In the genomic region with DNA sequence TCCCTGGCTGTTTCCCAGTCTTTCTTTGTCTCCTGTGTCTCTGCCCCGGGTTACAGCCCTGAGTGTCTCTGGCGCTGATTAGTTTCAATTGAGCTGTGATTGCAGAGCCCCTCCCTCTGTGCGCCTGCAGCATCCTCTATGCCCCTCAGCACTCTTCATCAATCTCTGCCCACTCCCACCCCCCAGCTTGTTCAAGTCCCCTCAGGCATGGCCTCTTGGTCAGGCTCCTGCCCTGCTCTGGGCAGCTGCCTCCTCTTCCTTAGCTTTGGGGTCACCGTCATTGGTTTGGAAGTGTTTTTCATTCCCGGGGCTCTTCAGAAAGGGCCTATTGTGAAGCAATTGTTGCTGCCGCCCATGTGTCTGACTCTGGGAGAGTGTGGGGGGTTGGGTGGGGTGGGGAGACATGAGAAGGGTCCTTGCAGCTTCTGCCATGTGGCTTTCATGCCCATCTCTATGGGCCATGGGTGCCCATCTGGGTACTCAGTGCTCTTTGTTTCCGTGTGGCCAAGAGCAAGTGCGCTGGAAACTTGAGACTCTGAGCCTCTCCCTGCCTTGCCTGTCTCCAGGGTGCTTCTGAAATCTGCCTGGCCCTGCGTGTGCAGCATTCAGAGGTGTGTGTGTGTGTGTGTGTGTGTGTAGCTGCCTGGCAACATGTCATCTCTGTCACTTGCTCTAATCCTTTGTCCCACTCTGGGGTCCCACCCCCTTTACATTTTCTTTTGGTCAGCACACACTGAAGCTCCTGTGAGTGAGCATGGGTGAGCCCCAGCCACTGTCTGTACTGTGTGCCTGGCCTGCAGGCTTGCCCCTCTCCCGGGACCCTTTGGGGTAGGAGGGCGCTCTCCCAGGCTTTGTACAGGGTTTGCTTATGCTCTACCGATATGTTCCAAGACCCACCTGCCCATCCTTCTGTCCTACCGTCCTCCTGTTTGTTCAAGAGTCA, we compare ENCODE assay signal across 11 mouse cellular contexts. TPM values are rescaled to one million over a fixed set of nuclear protein-coding genes. Genes with fewer than 3 reads are reported as not detected.
DNase-seq lines count a peak whose midpoint lies in the region; ATAC-seq and TF ChIP-seq lines count a peak whose summit lies in the region.
"Had no signal": no experiment of that assay in that cellular context is flagged by ENCODE, and none has a peak within 500 bp of the region (broad histone marks: within the 10 kb centered on the region; RNA-seq: fewer than 3 reads in every experiment).

No protein-coding gene starts in this region.

- H3K9ac ChIP-seq in kidney, embryonic 16.5 days (replicated peaks; ENCODE audit: low read length) = no peak overlapping the region; the same call in 1 of the 2 replicates
- H3K9ac ChIP-seq in forebrain, embryonic 11.5 days (ENCODE audit: low read length) = peak overlapping the region; percentile 53
- no peak overlapping the region for H3K9ac ChIP-seq in limb, embryonic 13.5 days
- H3K9ac ChIP-seq: liver, embryonic 12.5 days had no signal

- H3K27ac ChIP-seq in kidney, embryonic 16.5 days (ENCODE audit: low read length) = 0 out of 2 replicates have a peak overlapping the region, but pooled peaks have one; percentile 2
- H3K27ac ChIP-seq in forebrain, embryonic 11.5 days (ENCODE audit: low read depth, low read length) = peak overlapping the region; percentile 96
- peak overlapping the region; percentile 69 for H3K27ac ChIP-seq in limb, embryonic 13.5 days
- 0 out of 2 replicates have a peak overlapping the region, but pooled peaks have one; percentile 24 for H3K27ac ChIP-seq in olfactory bulb, adult 2 months (ENCODE audit: insufficient read depth, low read depth, low read length)
- H3K27ac ChIP-seq: liver, embryonic 12.5 days had no signal

- H3K27me3 ChIP-seq in kidney, embryonic 16.5 days (ENCODE audit: insufficient read depth, low read length) = no peaks in the 10 kb centered on the region
- H3K27me3 ChIP-seq in forebrain, embryonic 11.5 days (ENCODE audit: control insufficient read depth, insufficient read depth, low read length) = no peaks in the 10 kb centered on the region
- no peaks in the 10 kb centered on the region for H3K27me3 ChIP-seq in limb, embryonic 13.5 days

- no peak for TF ChIP-seq CTCF in olfactory bulb, adult 2 months (IDR thresholded peaks at IDR 0.05; ENCODE audit: insufficient read depth, low read depth, low read length)

- no peak overlapping the region for H3K4me3 ChIP-seq in kidney, embryonic 16.5 days (ENCODE audit: low read length)
- H3K4me3 ChIP-seq in forebrain, embryonic 11.5 days (ENCODE audit: low read depth, low read length) = no peak overlapping the region
- H3K4me3 ChIP-seq in limb, embryonic 13.5 days = no peak overlapping the region
- H3K4me3 ChIP-seq in olfactory bulb, adult 2 months (ENCODE audit: insufficient read depth, low read depth, low read length) = no peak overlapping the region
- H3K4me3 ChIP-seq: liver, embryonic 12.5 days had no signal

- no peak for DNase-seq in kidney, adult 8-10 months
- DNase-seq in forebrain, embryonic 11.5 days (ENCODE audit: low spot score) = peak; percentile 74
- DNase-seq in frontal cortex, postnatal 36 days (ENCODE audit: low spot score in 2 of 2) = no peak
- no peak for DNase-seq in urinary bladder, postnatal 25 days (ENCODE audit: low spot score)
- DNase-seq in left cerebral cortex, adult 8-10 months (ENCODE audit: low spot score in 2 of 2) = no peak
- DNase-seq: cerebellum, adult 9-11 months had no signal

- TF ChIP-seq POLR2A in olfactory bulb, adult 2 months (IDR thresholded peaks at IDR 0.05; ENCODE audit: insufficient read depth, low read depth, low read length) = no peak

- ATAC-seq in kidney, embryonic 16.5 days (ENCODE audit: low FRiP score, low TSS enrichment) = no peak
- ATAC-seq in forebrain, embryonic 11.5 days (replicated peaks; ENCODE audit: low FRiP score) = peak; percentile 79
- ATAC-seq in limb, embryonic 13.5 days (ENCODE audit: low FRiP score, low read depth) = no peak
- ATAC-seq: inflammation-experienced regulatory T-cells, adult 6 months; liver, embryonic 12.5 days had no signal

- no peak overlapping the region for H3K4me2 ChIP-seq in kidney, embryonic 16.5 days (replicated peaks; ENCODE audit: low read depth, low read length)
- peak overlapping the region; percentile 12; the same call in 1 of the 2 replicates for H3K4me2 ChIP-seq in forebrain, embryonic 11.5 days (ENCODE audit: low read depth, low read length, severe bottlenecking)
- no peak overlapping the region for H3K4me2 ChIP-seq in limb, embryonic 13.5 days (replicated peaks)
- H3K4me2 ChIP-seq: liver, embryonic 12.5 days had no signal

- 28% methylated on average over 13 of the region's 13 CpGs for WGBS in kidney, embryonic 16.5 days
- WGBS in forebrain, embryonic 11.5 days = 14% methylated on average over 13 of the region's 13 CpGs
- WGBS in limb, embryonic 13.5 days = 24% methylated on average over 13 of the region's 13 CpGs
- WGBS in olfactory bulb, adult 2 months = 42% methylated on average over 13 of the region's 13 CpGs

- H3K9me3 ChIP-seq in kidney, embryonic 16.5 days (ENCODE audit: low read length) = no peaks in the 10 kb centered on the region
- no peaks in the 10 kb centered on the region for H3K9me3 ChIP-seq in forebrain, embryonic 11.5 days (ENCODE audit: control insufficient read depth, low read length)
- H3K9me3 ChIP-seq in limb, embryonic 13.5 days = no peaks in the 10 kb centered on the region
- H3K9me3 ChIP-seq: liver, embryonic 12.5 days had no signal

- no peaks in the 10 kb centered on the region for H3K36me3 ChIP-seq in kidney, embryonic 16.5 days (ENCODE audit: insufficient read depth, low read length)
- H3K36me3 ChIP-seq in forebrain, embryonic 11.5 days (ENCODE audit: control insufficient read depth, insufficient read depth, low read length) = no peaks in the 10 kb centered on the region
- peaks cover 6% of the 10 kb centered on the region for H3K36me3 ChIP-seq in limb, embryonic 13.5 days
- H3K36me3 ChIP-seq: liver, embryonic 12.5 days had no signal

- H3K4me1 ChIP-seq in kidney, embryonic 16.5 days (ENCODE audit: insufficient read depth, low read length) = peaks cover 17% of the 10 kb centered on the region
- peaks cover 52% of the 10 kb centered on the region for H3K4me1 ChIP-seq in forebrain, embryonic 11.5 days (replicated peaks; ENCODE audit: control insufficient read depth, insufficient read depth, low read length)
- peaks cover 72% of the 10 kb centered on the region for H3K4me1 ChIP-seq in limb, embryonic 13.5 days
- H3K4me1 ChIP-seq in olfactory bulb, adult 2 months (ENCODE audit: control insufficient read depth, insufficient read depth, low read length) = peaks cover 48% of the 10 kb centered on the region

RNA-seq across cellular contexts. Expression of a gene that starts 57.5 kb away (rescaled TPM):
- polyA plus RNA-seq in kidney, embryonic 16.5 days (2015; fragmentation: Nextera tagmentation; extraction: Ambion mirVana) = 16.9 and 17.3 TPM in 2 replicates
- polyA plus RNA-seq in forebrain, embryonic 11.5 days (2014; fragmentation: Nextera tagmentation; extraction: Ambion mirVana) = 20.3 and 23.2 TPM in 2 replicates
- 20.8 and 22.4 TPM in 2 replicates for polyA plus RNA-seq in limb, embryonic 13.5 days (2015; fragmentation: Nextera tagmentation; extraction: Ambion mirVana)
- polyA plus RNA-seq in olfactory bulb, adult 2 months (2012; ENCODE audit: insufficient read depth, insufficient read length, low replicate concordance, missing spikeins) = not detected in 2 replicates
- 100 to 1,000 TPM; 107 to 122 (median 115) TPM for total RNA-seq in left cerebral cortex, adult 8-10 months (2022)

Comparison
In these comparisons a context has a peak if more than half of its experiments do, and no peak if none do; other contexts are left out.
1. H3K27ac ChIP-seq: peak in every context shown above with its lines; median percentile 96 in forebrain, embryonic 11.5 days; 69 in limb, embryonic 13.5 days; 24 in olfactory bulb, adult 2 months; 2 in kidney, embryonic 16.5 days.